Mouse (Mus musculus) liver, embryonic 11.5 days (tissue): ENCODE measurements at regions not wholly inside any gene's neighbourhood (a gene's known extent, or its start where the extent isn't known, plus 50 kb on each side); places are given as distances from the start of the nearest gene placed in this dataset.

Source experiments
- ATAC-seq: fragments of 200-750 bp; cut with Nextera tagmentation; replicated peaks from 2 replicates; pipeline ENCODE4 v1.8.0; 2017; ENCODE audit warnings: moderate number of reproducible peaks, mild to moderate bottlenecking, moderate TSS enrichment, moderate library complexity; ENCODE audit not compliant: low FRiP score
- DNase-seq: peaks from one replicate; pipeline ENCODE4 v3.0.0-alpha.2; 2017; ENCODE audit warnings: low spot score
- H3K27ac ChIP-seq: fragments of 300-500 bp; sonication (generic); 2 replicates; pipeline ENCODE4 v1.5.1; 2014; ENCODE audit warnings: mild to moderate bottlenecking, low read depth, low read length, control low read depth
- H3K27me3 ChIP-seq: fragments of 300-500 bp; sonication (generic); replicated peaks from 2 replicates; pipeline ENCODE4 v1.6.1; 2014; ENCODE audit warnings: low read length, mixed read lengths; ENCODE audit not compliant: control insufficient read depth, insufficient read depth
- H3K36me3 ChIP-seq: fragments of 300-500 bp; sonication (generic); 2 replicates; pipeline ENCODE4 v1.6.1; 2014; ENCODE audit warnings: mild to moderate bottlenecking, low read length, moderate library complexity, mixed read lengths; ENCODE audit not compliant: control insufficient read depth, insufficient read depth
- H3K4me1 ChIP-seq: fragments of 300-500 bp; sonication (generic); replicated peaks from 2 replicates; pipeline ENCODE4 v1.6.1; 2014; ENCODE audit warnings: low read length, mixed read lengths; ENCODE audit not compliant: control insufficient read depth, insufficient read depth
- H3K4me2 ChIP-seq: fragments of 300-500 bp; sonication (generic); 2 replicates; pipeline ENCODE4 v1.6.1; 2014; ENCODE audit warnings: mild to moderate bottlenecking, control low read depth, moderate library complexity
- H3K4me3 ChIP-seq: fragments of 300-500 bp; sonication (generic); 2 replicates; pipeline ENCODE4 v1.5.1; 2014; ENCODE audit warnings: low read depth, low read length, control low read depth
- H3K9ac ChIP-seq: fragments of 300-500 bp; sonication (generic); 2 replicates; pipeline ENCODE4 v1.6.1; 2014; ENCODE audit warnings: low read depth, low read length, control low read depth
- H3K9me3 ChIP-seq: fragments of 300-500 bp; sonication (generic); 2 replicates; pipeline ENCODE4 v1.6.1; 2016; ENCODE audit warnings: low read length, inconsistent platforms, mixed read lengths; ENCODE audit not compliant: control insufficient read depth
- WGBS: fragments of 180-500 bp; shearing (Covaris S2); extraction: QIAGEN DNeasy Blood & Tissue Kit; methylation state at CpG from one replicate; pipeline ENCODE4 v1.1.7; 2014; 5-methylcytosine and 5-hydroxymethylcytosine counted together

- Histone ChIP-seq H3K27me3 (no peaks in the 10 kb centered on the region; the same call in none of the 2 replicates), H3K4me3 (no peak overlapping the region), H3K9ac (no peak overlapping the region), H3K9me3 (no peaks in the 10 kb centered on the region), H3K4me1 (no peaks in the 10 kb centered on the region), H3K36me3 (no peaks in the 10 kb centered on the region), H3K4me2 (no peak overlapping the region), H3K27ac (no peak overlapping the region)
- ATAC-seq = no peak
- no peak for DNase-seq
- 82% methylated on average over 2 of the region's 2 CpGs for WGBS
Observed at GRCm38 (mm10) chr12:107154668-107155067, 333.8 kb upstream of the 3110018I06Rik start.

GRCm38 (mm10) chr12:107156791-107157428 is 331.5 kb upstream of the 3110018I06Rik start:
- ATAC-seq = no peak
- no peak for DNase-seq
- 65% methylated on average over 8 of the region's 8 CpGs for WGBS
- H3K4me2 ChIP-seq = no peak overlapping the region
- no peaks in the 10 kb centered on the region for H3K36me3 ChIP-seq
- H3K4me1 ChIP-seq = peaks cover 5% of the 10 kb centered on the region; the same call in 1 of the 2 replicates
- H3K27me3 ChIP-seq = no peaks in the 10 kb centered on the region; the same call in none of the 2 replicates
- no peak overlapping the region for H3K9ac ChIP-seq
- H3K9me3 ChIP-seq = no peaks in the 10 kb centered on the region
- H3K4me3 ChIP-seq = no peak overlapping the region
- H3K27ac ChIP-seq = no peak overlapping the region

- ATAC-seq (no peak), DNase-seq (no peak)
- H3K9ac ChIP-seq = no peak overlapping the region
- H3K4me2 ChIP-seq = no peak overlapping the region
- peaks cover 5% of the 10 kb centered on the region; the same call in 1 of the 2 replicates for H3K4me1 ChIP-seq
- WGBS = 52% methylated on average over 5 of the region's 5 CpGs
- H3K36me3 ChIP-seq = no peaks in the 10 kb centered on the region
- H3K27me3 ChIP-seq = no peaks in the 10 kb centered on the region; the same call in none of the 2 replicates
- H3K4me3 ChIP-seq = no peak overlapping the region
- H3K9me3 ChIP-seq = no peaks in the 10 kb centered on the region
- H3K27ac ChIP-seq = no peak overlapping the region
Observed at GRCm38 (mm10) chr12:107159126-107159525, 329.3 kb upstream of the 3110018I06Rik start.

- H3K27me3 ChIP-seq = no peaks in the 10 kb centered on the region; the same call in none of the 2 replicates
- no peak overlapping the region for H3K9ac ChIP-seq
- no peak overlapping the region for H3K4me2 ChIP-seq
- H3K27ac ChIP-seq = no peak overlapping the region
- ATAC-seq (no peak), DNase-seq (no peak)
- no peaks in the 10 kb centered on the region for H3K9me3 ChIP-seq
- 4% methylated on average over 7 of the region's 7 CpGs for WGBS
- H3K4me3 ChIP-seq = no peak overlapping the region
- H3K36me3 ChIP-seq = no peaks in the 10 kb centered on the region
- peaks cover 5% of the 10 kb centered on the region; the same call in 1 of the 2 replicates for H3K4me1 ChIP-seq
Observed at GRCm38 (mm10) chr12:107160137-107160536, 328.3 kb upstream of the 3110018I06Rik start.

- no peaks in the 10 kb centered on the region; the same call in none of the 2 replicates for H3K27me3 ChIP-seq
- H3K36me3 ChIP-seq = no peaks in the 10 kb centered on the region
- H3K4me1 ChIP-seq = peaks cover 5% of the 10 kb centered on the region; the same call in 1 of the 2 replicates
- DNase-seq (no peak), ATAC-seq (no peak)
- H3K4me2 ChIP-seq = no peak overlapping the region
- no peak overlapping the region for H3K27ac ChIP-seq
- H3K9ac ChIP-seq = no peak overlapping the region
- WGBS = 38% methylated on average over 6 of the region's 6 CpGs
- H3K4me3 ChIP-seq = no peak overlapping the region
- H3K9me3 ChIP-seq = no peaks in the 10 kb centered on the region
Observed at GRCm38 (mm10) chr12:107160628-107161027, 327.8 kb upstream of the 3110018I06Rik start.

GRCm38 (mm10) chr12:107170926-107171325 is 317.5 kb upstream of the 3110018I06Rik start:
- H3K4me3 ChIP-seq = no peak overlapping the region
- no peak for DNase-seq
- H3K9me3 ChIP-seq = no peaks in the 10 kb centered on the region
- H3K36me3 ChIP-seq = no peaks in the 10 kb centered on the region
- H3K27me3 ChIP-seq = no peaks in the 10 kb centered on the region
- no peak overlapping the region for H3K27ac ChIP-seq
- 60% methylated on average over 7 of the region's 7 CpGs for WGBS
- no peak overlapping the region for H3K4me2 ChIP-seq
- H3K9ac ChIP-seq = no peak overlapping the region
- H3K4me1 ChIP-seq = no peaks in the 10 kb centered on the region
- no peak for ATAC-seq

- no peaks in the 10 kb centered on the region for H3K9me3 ChIP-seq
- H3K4me3 ChIP-seq = no peak overlapping the region
- H3K4me1 ChIP-seq = no peaks in the 10 kb centered on the region
- no peak for DNase-seq
- no peak overlapping the region for H3K27ac ChIP-seq
- H3K4me2 ChIP-seq = no peak overlapping the region
- H3K27me3 ChIP-seq = no peaks in the 10 kb centered on the region
- WGBS = 86% methylated on average over 15 of the region's 15 CpGs
- ATAC-seq = no peak
- H3K9ac ChIP-seq = no peak overlapping the region
- no peaks in the 10 kb centered on the region for H3K36me3 ChIP-seq
Observed at GRCm38 (mm10) chr12:107171676-107172075, 316.8 kb upstream of the 3110018I06Rik start.

- H3K36me3 ChIP-seq = no peaks in the 10 kb centered on the region
- H3K27ac ChIP-seq = no peak overlapping the region
- ATAC-seq = no peak
- DNase-seq = no peak
- H3K9me3 ChIP-seq = no peaks in the 10 kb centered on the region
- H3K4me2 ChIP-seq = no peak overlapping the region
- H3K4me3 ChIP-seq = no peak overlapping the region
- 73% methylated on average over 6 of the region's 6 CpGs for WGBS
- H3K9ac ChIP-seq = no peak overlapping the region
- H3K27me3 ChIP-seq = no peaks in the 10 kb centered on the region
- H3K4me1 ChIP-seq = no peaks in the 10 kb centered on the region
Observed at GRCm38 (mm10) chr12:107178676-107179075, 309.8 kb upstream of the 3110018I06Rik start.

- Histone ChIP-seq H3K9me3 (no peaks in the 10 kb centered on the region), H3K4me1 (no peaks in the 10 kb centered on the region), H3K27me3 (no peaks in the 10 kb centered on the region), H3K4me2 (no peak overlapping the region), H3K27ac (no peak overlapping the region), H3K36me3 (no peaks in the 10 kb centered on the region), H3K9ac (no peak overlapping the region), H3K4me3 (no peak overlapping the region)
- 76% methylated on average over 3 of the region's 3 CpGs for WGBS
- DNase-seq (no peak), ATAC-seq (no peak)
Observed at GRCm38 (mm10) chr12:107180501-107180900, 307.9 kb upstream of the 3110018I06Rik start.
